Mouse (Mus musculus) ovary, adult 10 weeks (tissue): ENCODE data around the gene Asb13. TPM values are rescaled to one million over a fixed set of nuclear protein-coding genes. Genes with fewer than 3 reads are reported as not detected.

Experiments
- polyA plus RNA-seq: library from polyadenylated mRNA; stranded (reverse); fragments of 350-450 nt; fragmentation: Illumina TruSeq; extraction: RNeasy Lipid Tissue Mini Kit (QIAGEN cat#74804); gene quantifications from one replicate; pipeline ENCODE4 v1.2.3, GENCODE M21; 2014

The Asb13 gene
- 15.7 TPM for polyA plus RNA-seq

GRCm38 (mm10) chr13:3633895-3634811 lies at the start of gene Asb13:
Asb13 (plus strand) TSS chr13:3634032.

DNA sequence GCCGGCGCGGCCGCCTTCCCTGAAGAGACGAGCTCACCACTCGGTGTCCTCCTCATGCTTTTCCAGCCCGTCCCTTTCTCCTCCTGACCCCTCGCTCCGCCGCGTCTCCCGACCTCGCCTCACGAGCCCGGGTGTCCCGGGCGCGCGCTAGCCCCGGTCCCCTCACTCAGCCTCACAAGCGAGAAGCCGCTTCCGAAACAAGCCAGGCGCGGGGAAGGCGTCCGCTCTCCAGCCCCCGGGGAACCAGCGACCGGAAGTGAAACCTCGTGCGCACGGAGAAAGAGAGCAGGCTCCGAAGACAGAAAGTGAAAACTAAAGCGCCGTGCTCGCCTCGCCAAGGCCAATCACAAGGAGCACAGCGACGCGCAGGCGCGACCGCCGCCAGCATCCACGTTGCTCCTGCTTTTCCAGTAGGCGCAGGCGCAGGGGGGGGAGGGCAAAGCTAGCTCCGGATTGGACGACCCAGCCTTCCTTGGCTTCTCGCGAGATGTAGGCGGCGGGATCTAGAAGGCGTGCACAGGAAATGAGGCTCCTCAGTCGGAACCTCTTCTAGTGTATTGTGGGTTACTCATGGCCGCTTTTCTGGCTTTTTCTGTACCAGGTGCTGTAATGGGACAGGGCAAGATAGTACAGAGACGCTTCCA lies 22.9 kb upstream of the Asb13 start, which contains the start of gene Fam208b:
Gene Fam208b (minus strand): TSS at position 314 of the 644 bp plus-strand sequence.

Other genes starting within 250 kb of the Asb13 start
- 1,368 TPM for gene Gdi2, start 96.0 kb upstream of the Asb13 start, polyA plus RNA-seq
- gene Fam208b, start 22.9 kb upstream of the Asb13 start, polyA plus RNA-seq: 73.4 TPM
- gene Calml3, start 170.3 kb downstream of the Asb13 start, polyA plus RNA-seq: 0.88 TPM
- not detected for gene Calm4, start 203.7 kb downstream of the Asb13 start, polyA plus RNA-seq
- gene Calm5, start 220.1 kb downstream of the Asb13 start, polyA plus RNA-seq: not detected